Mouse (Mus musculus) bone marrow, adult 2 months (tissue): ENCODE measurements around the gene Trim56. TPM values are rescaled to one million over a fixed set of nuclear protein-coding genes. Genes with fewer than 3 reads are reported as not detected.

ENCODE experiments used
- H3K27ac ChIP-seq: fragments of 200-500 bp; 2 replicates; pipeline ENCODE4 v1.5.1; 2012; ENCODE audit warnings: low read depth, mild to moderate bottlenecking, control low read depth, inconsistent platforms, low read length; ENCODE audit not compliant: control insufficient read depth, poor library complexity, insufficient read depth
- H3K4me1 ChIP-seq: fragments of 200-500 bp; 2 replicates; pipeline ENCODE4 v1.6.1; 2011; ENCODE audit warnings: low read length; ENCODE audit not compliant: control insufficient read depth, insufficient read depth
- H3K4me3 ChIP-seq: fragments of 200-500 bp; replicated peaks from 2 replicates; pipeline ENCODE3; 2011; ENCODE audit warnings: mild to moderate bottlenecking, low read depth, low read length, control low read depth; ENCODE audit not compliant: control insufficient read depth
- CTCF ChIP-seq: fragments of 200-500 bp; IDR thresholded peaks from 2 replicates; pipeline ENCODE4 v1.5.1; 2011; ENCODE audit warnings: low read length, control low read depth; ENCODE audit not compliant: control insufficient read depth, insufficient read depth
- POLR2A ChIP-seq: fragments of 200-500 bp; IDR thresholded peaks from 2 replicates; pipeline ENCODE4 v1.6.1; 2011; ENCODE audit warnings: low read depth, mild to moderate bottlenecking, control low read depth, low read length, borderline replicate concordance; ENCODE audit not compliant: control insufficient read depth
- WGBS: fragments of 180-500 bp; shearing (Covaris S2); methylation state at CpG from one replicate; pipeline ENCODE4 v1.1.7; 2018; 5-methylcytosine and 5-hydroxymethylcytosine counted together
- polyA plus RNA-seq: library from polyadenylated mRNA; stranded (reverse); fragments of >200 nt; gene quantifications from 2 replicates; pipeline ENCODE4 v1.2.4, GENCODE M21; 2011; ENCODE audit warnings: low replicate concordance; ENCODE audit not compliant: missing spikeins, insufficient read depth, insufficient read length

Gene Trim56
- polyA plus RNA-seq, 1 experiment: 31.3 TPM

- WGBS: 85% methylated on average over 14 of the region's 14 CpGs
- Histone ChIP-seq H3K27ac (no peak overlapping the region), H3K4me3 (no peak overlapping the region), H3K4me1 (no peaks in the 10 kb centered on the region; the same call in 1 of the 2 replicates)
- TF ChIP-seq CTCF (no peak), POLR2A (no peak)
Observed at GRCm38 (mm10) chr5:137078041-137078440, 38.0 kb downstream of the Trim56 start.

- Histone ChIP-seq H3K4me1 (no peaks in the 10 kb centered on the region; the same call in 1 of the 2 replicates), H3K4me3 (no peak overlapping the region), H3K27ac (no peak overlapping the region)
- WGBS: 83% methylated on average over 7 of the region's 7 CpGs
- TF ChIP-seq POLR2A (no peak), CTCF (no peak)
Observed at GRCm38 (mm10) chr5:137077187-137077586, 38.8 kb downstream of the Trim56 start.

GRCm38 (mm10) chr5:137076191-137076930 is 39.6 kb downstream of the Trim56 start:
- 28% methylated on average over 12 of the region's 12 CpGs for WGBS
- Histone ChIP-seq H3K27ac (no peak overlapping the region), H3K4me3 (no peak overlapping the region), H3K4me1 (no peaks in the 10 kb centered on the region; the same call in 1 of the 2 replicates)
- no peak for TF ChIP-seq POLR2A
- TF ChIP-seq CTCF: no peak

GRCm38 (mm10) chr5:137075726-137076125 is 40.3 kb downstream of the Trim56 start:
- TF ChIP-seq CTCF (no peak), POLR2A (no peak)
- Histone ChIP-seq H3K4me3 (no peak overlapping the region), H3K4me1 (no peaks in the 10 kb centered on the region; the same call in 1 of the 2 replicates), H3K27ac (no peak overlapping the region)
- 62% methylated on average over 6 of the region's 6 CpGs for WGBS

- no peak overlapping the region for H3K27ac ChIP-seq
- no peaks in the 10 kb centered on the region; the same call in 1 of the 2 replicates for H3K4me1 ChIP-seq
- no peak for TF ChIP-seq POLR2A
- no peak for TF ChIP-seq CTCF
- H3K4me3 ChIP-seq: no peak overlapping the region
- WGBS: 72% methylated on average over 6 of the region's 6 CpGs
Observed at GRCm38 (mm10) chr5:137074191-137074651, 41.8 kb downstream of the Trim56 start.

- 81% methylated on average over 8 of the region's 8 CpGs for WGBS
- no peak overlapping the region for H3K27ac ChIP-seq
Observed at GRCm38 (mm10) chr5:137073141-137073540, 42.9 kb downstream of the Trim56 start.

GRCm38 (mm10) chr5:137072079-137072960 is 43.7 kb downstream of the Trim56 start, which contains the start of gene Serpine1:
Gene Serpine1, minus strand, starts transcription at chr5:137072268.
- H3K4me3 ChIP-seq: no peak within 1 kb of the TSS
- no peak within 1 kb of the TSS for H3K27ac ChIP-seq
- peak; percentile 43; the same call in 1 of the 2 replicates for TF ChIP-seq POLR2A
- TF ChIP-seq CTCF: no peak
- 17% methylated on average over 23 of the region's 23 CpGs for WGBS
- no peaks in the 10 kb centered on the region; the same call in 1 of the 2 replicates for H3K4me1 ChIP-seq

More at GRCm38 (mm10) chr5:137073141-137073540, 42.9 kb downstream of the Trim56 start:
- H3K4me1 ChIP-seq: no peaks in the 10 kb centered on the region; the same call in 1 of the 2 replicates
- no peak overlapping the region for H3K4me3 ChIP-seq
- no peak for TF ChIP-seq CTCF
- TF ChIP-seq POLR2A: no peak
